Mouse (Mus musculus) left cerebral cortex, adult 9 months (tissue): ENCODE data around the gene Nudt15.
"Not testable (repeated sequence)": the region's sequence is repeated elsewhere in the genome, so short reads cannot be mapped to it uniquely, and the experiment has no call there.

Experiments
- DNase-seq, 2 experiments: peaks; one replicate each; pipeline ENCODE4 v3.0.0; 2022; ENCODE audit warnings: low spot score in 2 of 2

Gene Nudt15

DNA sequence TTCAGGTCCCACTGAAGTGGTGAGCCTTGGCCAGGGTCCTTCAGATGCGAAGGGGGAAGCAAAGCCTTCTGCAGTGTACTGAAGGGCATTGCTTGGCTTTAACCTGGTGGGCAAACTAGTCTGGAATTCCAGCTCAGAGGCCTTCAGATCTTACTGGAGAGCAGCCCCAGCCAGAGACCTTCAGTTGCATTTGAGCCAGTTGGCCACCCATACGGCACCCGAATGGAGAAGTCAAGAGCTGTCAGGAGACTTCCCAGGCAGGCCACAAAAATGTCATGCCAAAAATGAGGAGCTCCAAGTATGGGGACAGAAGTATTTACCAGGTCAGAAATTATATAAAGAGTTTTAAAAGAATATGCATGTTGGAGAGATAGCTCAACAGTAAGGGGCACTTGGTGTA is at the start of gene Nudt15:
Nudt15 (minus strand) TSS at position 192 of the 400 bp plus-strand sequence.
- DNase-seq, result no peak

DNA sequence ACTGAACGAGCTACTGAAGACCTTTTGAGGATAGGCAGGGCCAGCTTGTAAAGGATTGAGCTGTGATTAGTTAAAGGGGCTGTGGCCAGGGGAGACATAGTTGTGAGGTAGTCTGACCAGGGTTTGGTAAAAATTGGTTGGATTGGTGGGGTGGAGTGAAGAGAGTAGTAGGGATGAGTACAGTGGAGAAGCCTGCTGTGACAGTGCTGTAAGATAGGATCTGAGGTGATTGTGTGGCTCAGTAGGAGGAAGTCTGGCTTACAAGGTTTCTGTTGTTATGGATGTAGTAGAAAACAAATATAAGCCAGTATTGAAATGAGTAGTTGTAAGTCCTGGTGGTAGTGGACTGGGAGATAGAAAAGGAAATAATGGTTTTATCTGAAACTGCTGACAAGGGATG is 44.1 kb upstream of the Nudt15 start:
- no peak for DNase-seq

GRCm38 (mm10) chr14:73588080-73588479 is 40.0 kb upstream of the Nudt15 start:
- no peak for DNase-seq

DNA sequence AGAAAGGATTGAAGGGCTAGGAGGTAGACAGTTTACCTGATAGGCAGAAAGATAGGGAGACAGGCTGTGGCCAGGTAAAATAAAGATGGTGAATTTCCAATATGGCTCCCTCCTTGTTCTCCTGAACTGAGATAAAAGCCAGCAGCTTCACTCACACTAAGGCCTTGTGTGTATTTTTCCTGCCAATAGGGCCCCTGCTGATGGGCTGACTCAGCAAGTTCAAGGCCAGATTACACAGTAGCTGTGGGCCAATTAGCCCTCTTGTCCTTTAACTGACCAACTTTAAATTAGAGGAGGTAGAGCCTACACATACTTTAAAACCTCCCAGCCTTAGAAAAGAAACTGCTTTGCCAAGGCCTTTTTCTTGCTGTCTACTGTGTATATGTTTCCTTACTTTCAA is 28.3 kb upstream of the Nudt15 start:
- DNase-seq, result no peak

GRCm38 (mm10) chr14:73574053-73574452 is 26.0 kb upstream of the Nudt15 start:
- no peak for DNase-seq

DNA sequence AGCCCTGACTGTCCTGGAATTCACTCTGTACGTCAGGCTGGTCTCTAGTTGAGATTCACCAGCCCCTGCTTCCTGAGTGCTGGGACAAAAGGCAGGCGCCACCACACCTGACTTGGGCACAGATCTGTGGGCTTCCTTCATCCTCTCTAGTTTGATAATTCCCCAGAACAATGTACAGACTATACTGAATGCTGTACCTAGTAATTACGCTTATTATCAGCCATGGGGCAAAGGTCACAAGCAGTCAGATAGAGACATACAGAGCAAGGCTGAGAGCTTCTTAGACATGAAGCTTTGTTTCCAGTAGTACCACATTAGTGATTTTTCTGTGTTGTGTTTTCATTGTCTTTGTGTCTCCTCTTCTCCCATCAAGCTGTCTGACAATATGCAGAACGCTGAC is 23.1 kb upstream of the Nudt15 start:
- no peak for DNase-seq

- not testable (repeated sequence) for DNase-seq
Observed at GRCm38 (mm10) chr14:73569831-73570230, 21.8 kb upstream of the Nudt15 start.

DNA sequence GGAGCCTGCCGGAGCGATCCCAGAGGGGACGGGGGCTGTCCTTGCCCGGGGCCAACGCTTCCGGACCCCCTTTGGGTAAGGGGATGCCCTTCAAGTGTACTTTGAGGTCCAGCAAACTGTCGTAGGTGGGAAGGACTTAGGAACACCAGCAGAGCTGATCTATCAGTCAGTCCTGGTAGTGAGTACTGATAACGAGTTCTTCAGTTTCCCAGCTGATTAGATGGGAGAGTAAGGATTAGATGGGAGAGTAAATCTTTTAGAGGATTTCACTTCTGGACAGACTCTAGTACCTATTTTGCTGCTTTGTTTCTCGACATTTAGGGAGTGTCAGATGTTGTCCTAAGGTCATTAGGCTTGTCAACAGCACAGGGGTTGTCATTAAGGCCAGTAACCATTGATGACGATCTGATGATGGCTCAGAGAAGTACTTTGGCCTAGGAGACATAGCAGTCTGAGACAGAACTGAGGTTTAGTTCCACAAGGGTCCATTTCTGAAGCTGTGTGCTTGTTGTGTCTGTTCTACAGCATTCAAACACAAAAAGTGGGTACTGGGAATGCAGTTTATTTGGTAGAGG is 5.2 kb upstream of the Nudt15 start:
- no peak for DNase-seq

GRCm38 (mm10) chr14:73552341-73553121 is 4.5 kb upstream of the Nudt15 start:
- DNase-seq, result peak; percentile 68 to 91

DNA sequence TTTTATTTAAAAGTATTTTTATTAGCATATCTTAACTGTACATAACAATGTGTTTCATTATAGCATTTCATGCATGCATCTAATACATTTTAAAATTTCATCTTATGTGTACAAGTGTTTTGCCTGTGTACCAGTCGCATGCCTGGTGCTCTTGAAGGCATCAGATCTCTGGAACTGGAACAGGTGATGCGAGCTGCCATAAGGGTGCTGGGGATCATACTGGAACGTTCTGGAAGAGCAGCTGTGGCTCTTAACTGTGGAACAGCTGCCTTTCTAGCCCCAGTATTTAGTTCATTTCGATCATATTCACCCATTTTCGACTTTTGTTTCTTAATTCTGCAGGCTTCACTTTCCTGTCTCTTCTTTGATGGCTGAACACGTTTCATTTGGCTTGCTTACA is 3.1 kb upstream of the Nudt15 start:
- DNase-seq, result no peak

DNA sequence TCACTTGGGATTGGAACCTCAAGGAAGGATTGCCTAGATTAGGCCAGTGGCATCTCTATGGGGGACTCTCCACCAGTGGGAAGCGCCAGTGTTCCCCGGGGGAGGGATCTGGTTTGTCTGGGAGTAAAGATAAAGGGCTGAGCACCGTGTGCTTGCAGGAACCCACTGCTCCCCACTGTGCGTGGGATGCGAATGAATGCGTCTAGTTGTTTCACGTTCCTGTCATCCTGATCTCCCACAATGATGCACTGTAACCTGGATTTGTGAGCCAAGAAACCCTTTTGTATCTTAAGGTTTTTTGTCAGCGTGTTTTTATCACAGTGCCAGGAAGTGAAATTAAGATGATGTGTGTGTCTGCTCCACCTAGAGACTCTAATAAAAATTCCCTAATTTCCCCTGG is 2.7 kb upstream of the Nudt15 start:
- DNase-seq, result no peak

- no peak for DNase-seq
Observed at GRCm38 (mm10) chr14:73550291-73550690, 2.2 kb upstream of the Nudt15 start.

- DNase-seq, result no peak
Observed at GRCm38 (mm10) chr14:73547034-73547433, 1.0 kb downstream of the Nudt15 start.

DNA sequence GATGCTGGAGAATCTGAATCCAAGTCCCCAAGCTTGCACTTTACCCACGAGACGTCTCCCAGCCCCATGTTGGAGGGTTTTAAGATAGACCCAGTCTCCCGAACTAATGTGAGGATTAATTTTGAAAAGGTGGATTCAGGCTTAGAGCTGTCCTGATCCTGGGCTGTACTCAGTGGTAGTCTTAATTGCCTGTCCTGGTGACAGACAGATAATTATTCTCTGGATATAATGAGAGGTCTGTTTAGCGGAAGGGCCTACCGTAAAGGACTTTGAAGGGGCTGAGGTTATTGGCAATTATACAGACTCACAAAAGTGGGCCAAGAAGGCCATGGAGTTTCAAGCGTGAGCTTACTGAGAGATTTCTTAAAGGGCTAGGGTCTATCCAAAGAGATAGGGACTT is 4.3 kb downstream of the Nudt15 start:
- no peak for DNase-seq

DNA sequence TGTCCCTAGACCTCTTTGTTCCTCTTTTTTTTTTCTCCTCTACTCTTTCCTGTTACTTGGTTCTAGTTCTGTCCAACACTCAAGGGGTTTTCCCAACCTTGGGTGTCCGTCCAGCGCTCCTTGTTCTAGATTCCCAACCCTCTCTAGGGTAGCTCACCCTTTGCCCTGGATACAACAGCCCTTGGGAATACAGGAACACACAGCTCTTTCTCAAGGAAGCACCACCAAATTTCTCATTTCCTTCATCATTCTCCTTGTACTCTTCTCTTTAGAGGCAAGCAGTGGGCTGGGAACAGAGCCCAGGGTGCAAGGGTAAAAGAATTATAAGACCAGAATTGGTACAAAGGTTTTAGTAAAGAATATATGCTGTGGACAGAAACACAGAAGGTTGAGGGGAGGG is 12.4 kb downstream of the Nudt15 start:
- DNase-seq, result no peak

DNA sequence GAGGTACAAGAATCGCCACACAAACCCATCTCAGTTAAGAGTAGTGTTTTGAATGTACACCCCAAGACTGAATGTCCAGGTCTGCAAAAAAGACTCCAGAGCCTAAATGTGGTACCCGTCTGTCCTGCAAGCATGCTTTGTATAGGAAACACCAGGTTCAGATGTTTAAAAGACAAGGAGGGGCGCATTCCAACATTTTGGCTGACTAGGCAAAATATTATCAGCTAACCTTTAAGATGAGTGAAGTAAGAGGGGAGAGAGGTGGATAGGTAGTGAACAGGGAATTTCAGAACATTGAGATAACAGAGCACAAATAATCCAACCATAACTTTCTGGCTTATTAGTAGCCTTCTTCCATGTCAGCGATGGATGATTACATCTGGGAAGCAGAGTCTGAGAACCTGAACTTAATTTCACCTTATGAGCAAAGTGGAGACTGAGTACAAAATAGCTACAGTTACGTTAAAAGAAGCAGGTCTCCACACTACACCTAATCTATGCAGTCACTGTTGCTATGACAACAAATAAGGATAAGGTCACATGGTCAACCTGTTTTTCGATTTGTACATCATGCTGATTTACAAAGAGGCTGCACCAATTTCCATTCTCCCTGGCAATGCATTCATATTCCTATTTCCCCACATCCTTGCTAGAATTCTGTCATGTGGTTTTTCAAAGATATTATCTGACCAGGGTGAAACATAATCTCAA is 14.1 kb downstream of the Nudt15 start:
- no peak for DNase-seq

DNA sequence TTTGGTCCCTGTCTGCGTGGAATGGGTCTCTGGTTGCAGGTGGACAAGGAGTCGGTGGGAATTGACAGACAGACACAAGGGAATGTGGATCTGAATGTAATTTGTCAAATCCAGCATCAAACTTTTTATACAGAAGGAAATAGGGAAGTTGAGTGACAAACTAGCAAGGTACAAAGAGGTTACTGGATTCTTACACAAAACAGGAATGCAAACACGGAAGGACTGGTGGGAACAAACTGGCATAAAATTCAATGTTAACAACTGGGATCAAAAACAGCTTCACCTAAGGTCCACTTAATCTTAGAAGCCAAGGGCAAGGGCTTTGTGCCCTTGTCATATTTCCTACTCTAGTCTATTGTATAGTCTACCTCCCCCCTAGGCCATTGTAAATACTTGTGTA is 19.4 kb downstream of the Nudt15 start:
- not testable (repeated sequence) for DNase-seq

- DNase-seq, result peak; percentile 84 to 96
Observed at GRCm38 (mm10) chr14:73524766-73525448, 23.1 kb downstream of the Nudt15 start, which contains the start of gene Sucla2. Gene Sucla2 (plus strand): TSS chr14:73525319.

GRCm38 (mm10) chr14:73524136-73524535 is 23.9 kb downstream of the Nudt15 start:
- DNase-seq, result no peak

DNA sequence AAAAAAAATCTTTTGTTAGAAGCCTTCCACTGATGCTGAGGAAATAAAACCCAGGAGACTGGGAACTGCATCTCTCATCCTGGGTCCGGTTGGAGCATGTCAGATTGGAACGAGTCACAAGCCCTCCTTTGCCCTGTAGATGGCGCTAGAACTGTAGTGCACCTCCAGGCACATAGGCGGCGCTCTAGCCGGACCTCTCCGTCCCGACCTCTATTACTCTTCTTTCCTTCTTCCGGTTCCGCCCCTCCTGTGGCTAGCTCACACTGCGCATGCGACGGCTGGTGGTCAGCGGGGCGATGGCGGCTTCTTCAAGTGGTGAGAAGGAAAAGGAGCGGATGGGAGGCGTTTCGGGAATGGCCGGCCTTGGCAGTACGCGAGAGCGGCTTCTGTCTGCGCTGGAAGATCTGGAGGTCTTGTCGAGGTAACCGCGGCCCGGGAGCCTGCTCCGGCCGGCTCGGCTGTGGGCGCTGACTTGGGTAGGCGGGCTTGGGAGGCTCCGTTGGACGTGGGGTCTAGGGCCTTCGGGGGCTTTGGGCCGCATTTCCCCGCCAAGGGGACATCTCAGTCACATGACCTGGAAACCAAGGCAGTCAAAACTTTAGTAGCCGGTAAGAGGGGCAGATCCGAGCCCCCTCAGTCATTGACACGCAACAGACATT is 38.1 kb downstream of the Nudt15 start, which contains the start of gene Med4:
Med4 (plus strand) TSS at position 261 of the 659 bp plus-strand sequence.
- peak; percentile 83 to 97 for DNase-seq

DNA sequence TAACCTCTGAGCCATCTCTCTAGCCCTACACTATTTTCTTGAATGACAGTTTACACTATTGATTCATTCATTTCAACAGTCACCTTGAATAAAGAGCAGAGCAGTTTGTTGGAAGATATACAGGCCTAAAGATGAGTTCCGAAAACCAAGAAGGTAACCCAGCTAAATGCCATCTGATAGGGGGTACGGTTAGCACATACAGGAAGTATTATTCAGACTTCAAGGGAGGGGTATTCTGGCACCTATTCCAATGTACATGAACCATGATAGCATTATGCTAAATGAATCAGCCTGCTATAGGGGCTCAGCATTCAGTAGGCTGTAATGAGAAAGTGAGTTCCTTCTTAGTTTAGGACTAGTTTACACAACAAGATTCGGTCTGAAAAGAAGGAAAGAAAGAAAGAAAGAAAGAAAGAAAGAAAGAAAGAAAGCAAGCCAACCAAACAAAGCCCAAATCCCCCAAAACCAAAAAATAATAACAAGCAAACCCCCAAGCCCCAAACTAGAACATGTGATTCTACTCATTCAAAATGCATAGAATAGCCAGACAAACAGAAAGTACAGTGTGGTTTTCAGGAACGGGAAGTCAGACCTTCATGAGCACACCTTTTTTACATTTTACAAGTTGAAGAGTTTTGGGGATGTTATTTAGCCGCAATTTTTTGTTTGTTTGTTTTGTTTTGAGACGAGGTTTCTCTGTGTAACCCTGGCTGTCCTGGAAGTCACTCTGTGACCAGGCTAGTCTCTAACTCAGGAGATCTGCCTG is 39.2 kb downstream of the Nudt15 start:
- DNase-seq, result no peak
